Mouse (Mus musculus) bone marrow, adult 2 months (tissue): Measurements from ENCODE around the gene Irf2bpl.

Source experiments
- CTCF ChIP-seq: fragments of 200-500 bp; IDR thresholded peaks from 2 replicates; pipeline ENCODE4 v1.5.1; 2011; ENCODE audit warnings: low read length, control low read depth; ENCODE audit not compliant: control insufficient read depth, insufficient read depth
- POLR2A ChIP-seq: fragments of 200-500 bp; IDR thresholded peaks from 2 replicates; pipeline ENCODE4 v1.6.1; 2011; ENCODE audit warnings: low read depth, mild to moderate bottlenecking, control low read depth, low read length, borderline replicate concordance; ENCODE audit not compliant: control insufficient read depth

- TF ChIP-seq POLR2A (no peak), CTCF (no peak)
Measured at GRCm38 (mm10) chr12:86887381-86888129, 3.0 kb upstream of the Irf2bpl start.
